Mouse (Mus musculus): ENCODE measurements at regions not wholly inside any gene's neighbourhood (a gene's known extent, or its start where the extent isn't known, plus 50 kb on each side); places are given as distances from the start of the nearest gene placed in this dataset.

GRCm38 (mm10) chr9:81308532-81309191, 325.0 kb downstream of the Htr1b start:
- TF ChIP-seq GATA1 (IDR thresholded peaks at IDR 0.05; ENCODE audit: borderline replicate concordance, low read length) (no peak), FLI1 (IDR thresholded peaks at IDR 0.05; ENCODE audit: low read length) (no peak)

Data from megakaryocyte, embryonic 14.5 days (primary cell).